11 mouse cellular contexts compared by ENCODE assay signal in the genomic region with DNA sequence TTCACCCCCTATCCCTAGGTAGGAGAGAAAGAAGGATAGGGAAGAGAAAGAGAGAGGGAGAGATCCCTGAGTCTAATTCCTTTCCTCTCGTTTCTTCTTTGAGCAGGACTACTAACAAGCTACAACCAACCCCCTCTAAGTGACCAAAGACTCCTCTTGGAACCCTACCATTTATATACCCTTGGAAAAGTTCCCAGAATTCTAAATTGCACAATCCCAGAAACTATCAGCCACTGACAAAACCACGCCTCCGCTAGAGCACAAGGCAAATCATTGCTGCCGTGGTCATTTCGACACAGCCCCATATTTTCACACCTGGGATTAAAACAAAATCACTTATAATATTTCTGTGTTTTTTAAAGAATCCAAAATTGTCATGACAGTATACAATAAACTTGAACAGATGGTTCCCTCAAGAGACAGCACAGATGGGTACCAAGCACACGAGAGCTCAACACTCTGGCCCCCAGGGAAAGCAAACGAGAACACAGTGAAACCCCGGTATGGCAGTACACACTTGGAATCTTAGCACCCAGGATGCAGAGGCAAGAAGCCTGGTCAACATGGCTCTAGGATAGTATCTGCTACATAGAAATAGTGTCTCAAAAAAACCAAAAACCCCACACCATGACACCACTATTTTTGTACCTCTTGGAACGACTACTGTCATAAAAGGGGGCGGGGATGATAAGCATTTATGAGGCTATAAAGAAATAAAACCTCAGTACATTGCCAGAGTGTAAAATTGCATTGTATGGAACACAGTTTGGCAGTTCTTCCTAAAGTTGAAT.
A peak's percentile ranks its signal among the peaks of the same experiment; 100 is the strongest.
DNase-seq lines count a peak whose midpoint lies in the region; ATAC-seq and TF ChIP-seq lines count a peak whose summit lies in the region.
"Had no signal": no experiment of that assay in that cellular context is flagged by ENCODE, and none has a peak within 500 bp of the region (broad histone marks: within the 10 kb centered on the region; RNA-seq: fewer than 3 reads in every experiment).

No protein-coding gene starts in this region.

- no peaks in the 10 kb centered on the region for H3K27me3 ChIP-seq in midbrain, embryonic 11.5 days (ENCODE audit: control insufficient read depth, insufficient read depth, low read length)
- H3K27me3 ChIP-seq in midbrain, embryonic 10.5 days (ENCODE audit: low read depth, poor library complexity, severe bottlenecking): no peaks in the 10 kb centered on the region
- H3K27me3 ChIP-seq in small intestine, adult 2 months (ENCODE audit: control insufficient read depth, insufficient read depth, low read length): no peaks in the 10 kb centered on the region
- H3K27me3 ChIP-seq: embryonic facial prominence, embryonic 12.5 days; midbrain, embryonic 13.5 days had no signal

- H3K4me1 ChIP-seq in midbrain, embryonic 11.5 days (ENCODE audit: control insufficient read depth, insufficient read depth, low read length): no peaks in the 10 kb centered on the region
- peaks cover 5% of the 10 kb centered on the region for H3K4me1 ChIP-seq in midbrain, embryonic 10.5 days
- H3K4me1 ChIP-seq in small intestine, adult 2 months (ENCODE audit: control insufficient read depth, insufficient read depth, insufficient read length, low read length): peaks cover 4% of the 10 kb centered on the region; the same call in 1 of the 2 replicates
- H3K4me1 ChIP-seq: embryonic facial prominence, embryonic 12.5 days; midbrain, embryonic 13.5 days had no signal

- H3K27ac ChIP-seq in midbrain, embryonic 11.5 days (ENCODE audit: low read depth, low read length): no peak overlapping the region
- no peak overlapping the region for H3K27ac ChIP-seq in midbrain, embryonic 10.5 days (replicated peaks)
- no peak overlapping the region for H3K27ac ChIP-seq in small intestine, adult 2 months (ENCODE audit: insufficient read depth, low read depth, low read length)
- H3K27ac ChIP-seq: embryonic facial prominence, embryonic 12.5 days; midbrain, embryonic 13.5 days had no signal

- H3K4me2 ChIP-seq in midbrain, embryonic 11.5 days: no peak overlapping the region
- H3K4me2 ChIP-seq: embryonic facial prominence, embryonic 12.5 days; midbrain, embryonic 13.5 days had no signal

- no peaks in the 10 kb centered on the region for H3K9me3 ChIP-seq in midbrain, embryonic 11.5 days (ENCODE audit: control insufficient read depth, low read length)
- H3K9me3 ChIP-seq in midbrain, embryonic 10.5 days (replicated peaks): no peaks in the 10 kb centered on the region
- H3K9me3 ChIP-seq: embryonic facial prominence, embryonic 12.5 days; midbrain, embryonic 13.5 days had no signal

- TF ChIP-seq CTCF in small intestine, adult 2 months (IDR thresholded peaks at IDR 0.05; ENCODE audit: extremely low read depth, insufficient read length, insufficient replicate concordance, low read depth, low read length): no peak

- DNase-seq in heart, adult 11 months: peak; percentile 80
- no peak for DNase-seq in heart, postnatal 4 days
- peak; percentile 21 for DNase-seq in midbrain, embryonic 11.5 days (ENCODE audit: low spot score, missing footprints)
- no peak for DNase-seq in midbrain, embryonic 10.5 days (ENCODE audit: low spot score)
- peak; percentile 8 to 64 for DNase-seq in layer of hippocampus, adult 18-20 months (ENCODE audit: low spot score in 2 of 2)
- DNase-seq in T-cell, adult 2 months (ENCODE audit: low spot score): no peak
- no peak for DNase-seq in cerebellum, adult 9-10 months
- DNase-seq: kidney, postnatal 14 days had no signal

- no peak overlapping the region for H3K9ac ChIP-seq in midbrain, embryonic 11.5 days (ENCODE audit: low read length)
- H3K9ac ChIP-seq: embryonic facial prominence, embryonic 12.5 days; midbrain, embryonic 13.5 days had no signal

- no peak overlapping the region for H3K4me3 ChIP-seq in midbrain, embryonic 11.5 days (ENCODE audit: low read depth, low read length)
- H3K4me3 ChIP-seq in midbrain, embryonic 10.5 days: no peak overlapping the region
- H3K4me3 ChIP-seq in small intestine, adult 2 months (ENCODE audit: low read depth, low read length): peak overlapping the region; percentile 3; the same call in 1 of the 2 replicates
- H3K4me3 ChIP-seq: embryonic facial prominence, embryonic 12.5 days; midbrain, embryonic 13.5 days had no signal

- 89% methylated on average over 10 of the region's 10 CpGs for WGBS in midbrain, embryonic 11.5 days
- WGBS in midbrain, embryonic 10.5 days: 91% methylated on average over 10 of the region's 10 CpGs
- WGBS in small intestine, adult 2 months: 18% methylated on average over 10 of the region's 10 CpGs

- TF ChIP-seq POLR2A in small intestine, adult 2 months (IDR thresholded peaks at IDR 0.05; ENCODE audit: low read depth, low read length): no peak

- no peaks in the 10 kb centered on the region for H3K36me3 ChIP-seq in midbrain, embryonic 11.5 days (ENCODE audit: control insufficient read depth, insufficient read depth, low read length)
- H3K36me3 ChIP-seq in midbrain, embryonic 10.5 days: no peaks in the 10 kb centered on the region
- H3K36me3 ChIP-seq in small intestine, adult 2 months (ENCODE audit: control insufficient read depth, insufficient read depth, low read length): no peaks in the 10 kb centered on the region
- H3K36me3 ChIP-seq: embryonic facial prominence, embryonic 12.5 days; midbrain, embryonic 13.5 days had no signal

- ATAC-seq in midbrain, embryonic 11.5 days (ENCODE audit: low FRiP score): no peak
- ATAC-seq: midbrain, embryonic 13.5 days had no signal

Comparison
In these comparisons a context has a peak if more than half of its experiments do, and no peak if none do; other contexts are left out.
1. DNase-seq: peak in heart, adult 11 months (single experiment), midbrain, embryonic 11.5 days (single experiment) and layer of hippocampus, adult 18-20 months (2 of 2); none in heart, postnatal 4 days (single experiment), midbrain, embryonic 10.5 days (single experiment), T-cell, adult 2 months (single experiment) and cerebellum, adult 9-10 months (single experiment).